Mouse (Mus musculus): ENCODE results near the gene Rlim. TPM values are rescaled to one million over a fixed set of nuclear protein-coding genes. Genes with fewer than 3 reads are reported as not detected.
A peak's percentile ranks its signal among the peaks of the same experiment; 100 is the strongest.

Gene Rlim
- polyA plus RNA-seq (2012; ENCODE audit: insufficient read depth, insufficient read length, missing spikeins): 39.5 and 40.1 TPM in 2 replicates

- H3K27ac ChIP-seq (ENCODE audit: insufficient read depth, low read depth, low read length): peak within 1 kb of the TSS; percentile 91
- H3K4me1 ChIP-seq (ENCODE audit: control insufficient read depth, insufficient read depth, low read length): no peaks in the 10 kb centered on the region
- TF ChIP-seq POLR2A (IDR thresholded peaks at IDR 0.05; ENCODE audit: borderline replicate concordance, low read depth, low read length) (no peak), CTCF (IDR thresholded peaks at IDR 0.05; ENCODE audit: low read depth, low read length) (no peak)
- H3K4me3 ChIP-seq (ENCODE audit: insufficient read depth, low read length): peak within 1 kb of the TSS; percentile 86
Observed at GRCm38 (mm10) chrX:103981169-103981689, at the start of gene Rlim. TSS of gene Rlim (minus strand) at chrX:103981284.

- Histone ChIP-seq H3K4me1 (ENCODE audit: control insufficient read depth, insufficient read depth, low read length) (no peaks in the 10 kb centered on the region), H3K27ac (ENCODE audit: insufficient read depth, low read depth, low read length) (no peak overlapping the region), H3K4me3 (ENCODE audit: insufficient read depth, low read length) (no peak overlapping the region)
- TF ChIP-seq CTCF (IDR thresholded peaks at IDR 0.05; ENCODE audit: low read depth, low read length) (no peak), POLR2A (IDR thresholded peaks at IDR 0.05; ENCODE audit: borderline replicate concordance, low read depth, low read length) (no peak)
Observed at GRCm38 (mm10) chrX:104017196-104017595, 36.1 kb upstream of the Rlim start.

- TF ChIP-seq POLR2A (IDR thresholded peaks at IDR 0.05; ENCODE audit: borderline replicate concordance, low read depth, low read length) (no peak), CTCF (IDR thresholded peaks at IDR 0.05; ENCODE audit: low read depth, low read length) (no peak)
- Histone ChIP-seq H3K4me1 (ENCODE audit: control insufficient read depth, insufficient read depth, low read length) (no peaks in the 10 kb centered on the region), H3K4me3 (ENCODE audit: insufficient read depth, low read length) (no peak overlapping the region), H3K27ac (ENCODE audit: insufficient read depth, low read depth, low read length) (no peak overlapping the region)
Observed at GRCm38 (mm10) chrX:104015048-104015447, 34.0 kb upstream of the Rlim start.

GRCm38 (mm10) chrX:104013318-104013811 lies 32.3 kb upstream of the Rlim start:
- Histone ChIP-seq H3K4me1 (ENCODE audit: control insufficient read depth, insufficient read depth, low read length) (no peaks in the 10 kb centered on the region), H3K27ac (ENCODE audit: insufficient read depth, low read depth, low read length) (no peak overlapping the region), H3K4me3 (ENCODE audit: insufficient read depth, low read length) (no peak overlapping the region)
- TF ChIP-seq POLR2A (IDR thresholded peaks at IDR 0.05; ENCODE audit: borderline replicate concordance, low read depth, low read length) (no peak), CTCF (IDR thresholded peaks at IDR 0.05; ENCODE audit: low read depth, low read length) (no peak)

GRCm38 (mm10) chrX:103994741-103995140 lies 13.7 kb upstream of the Rlim start:
- H3K27ac ChIP-seq (ENCODE audit: insufficient read depth, low read depth, low read length): no peak overlapping the region
- no peak for TF ChIP-seq CTCF (IDR thresholded peaks at IDR 0.05; ENCODE audit: low read depth, low read length)
- H3K4me1 ChIP-seq (ENCODE audit: control insufficient read depth, insufficient read depth, low read length): no peaks in the 10 kb centered on the region
- no peak overlapping the region for H3K4me3 ChIP-seq (ENCODE audit: insufficient read depth, low read length)

- Histone ChIP-seq H3K4me1 (ENCODE audit: control insufficient read depth, insufficient read depth, low read length) (no peaks in the 10 kb centered on the region), H3K27ac (ENCODE audit: insufficient read depth, low read depth, low read length) (no peak overlapping the region), H3K4me3 (ENCODE audit: insufficient read depth, low read length) (no peak overlapping the region)
- TF ChIP-seq CTCF (IDR thresholded peaks at IDR 0.05; ENCODE audit: low read depth, low read length) (no peak), POLR2A (IDR thresholded peaks at IDR 0.05; ENCODE audit: borderline replicate concordance, low read depth, low read length) (no peak)
Observed at GRCm38 (mm10) chrX:103993864-103994263, 12.8 kb upstream of the Rlim start.

GRCm38 (mm10) chrX:103991702-103992101 lies 10.6 kb upstream of the Rlim start:
- no peak overlapping the region for H3K4me3 ChIP-seq (ENCODE audit: insufficient read depth, low read length)
- TF ChIP-seq POLR2A (IDR thresholded peaks at IDR 0.05; ENCODE audit: borderline replicate concordance, low read depth, low read length) (no peak), CTCF (IDR thresholded peaks at IDR 0.05; ENCODE audit: low read depth, low read length) (no peak)
- H3K4me1 ChIP-seq (ENCODE audit: control insufficient read depth, insufficient read depth, low read length): no peaks in the 10 kb centered on the region
- no peak overlapping the region for H3K27ac ChIP-seq (ENCODE audit: insufficient read depth, low read depth, low read length)

GRCm38 (mm10) chrX:103990392-103990791 lies 9.3 kb upstream of the Rlim start:
- Histone ChIP-seq H3K27ac (ENCODE audit: insufficient read depth, low read depth, low read length) (no peak overlapping the region), H3K4me1 (ENCODE audit: control insufficient read depth, insufficient read depth, low read length) (no peaks in the 10 kb centered on the region), H3K4me3 (ENCODE audit: insufficient read depth, low read length) (no peak overlapping the region)
- TF ChIP-seq CTCF (IDR thresholded peaks at IDR 0.05; ENCODE audit: low read depth, low read length) (no peak), POLR2A (IDR thresholded peaks at IDR 0.05; ENCODE audit: borderline replicate concordance, low read depth, low read length) (no peak)

GRCm38 (mm10) chrX:103987215-103987964 lies 6.3 kb upstream of the Rlim start:
- Histone ChIP-seq H3K27ac (ENCODE audit: insufficient read depth, low read depth, low read length) (no peak overlapping the region), H3K4me3 (ENCODE audit: insufficient read depth, low read length) (no peak overlapping the region), H3K4me1 (ENCODE audit: control insufficient read depth, insufficient read depth, low read length) (no peaks in the 10 kb centered on the region)
- no peak for TF ChIP-seq CTCF (IDR thresholded peaks at IDR 0.05; ENCODE audit: low read depth, low read length)
- no peak for TF ChIP-seq POLR2A (IDR thresholded peaks at IDR 0.05; ENCODE audit: borderline replicate concordance, low read depth, low read length)

- TF ChIP-seq CTCF (IDR thresholded peaks at IDR 0.05; ENCODE audit: low read depth, low read length) (no peak), POLR2A (IDR thresholded peaks at IDR 0.05; ENCODE audit: borderline replicate concordance, low read depth, low read length) (no peak)
- no peak overlapping the region for H3K27ac ChIP-seq (ENCODE audit: insufficient read depth, low read depth, low read length)
Observed at GRCm38 (mm10) chrX:103986159-103986558, 5.1 kb upstream of the Rlim start.

More at GRCm38 (mm10) chrX:103986159-103986558, 5.1 kb upstream of the Rlim start:
- Histone ChIP-seq H3K4me3 (ENCODE audit: insufficient read depth, low read length) (no peak overlapping the region), H3K4me1 (ENCODE audit: control insufficient read depth, insufficient read depth, low read length) (no peaks in the 10 kb centered on the region)
